Mouse (Mus musculus): ENCODE results near the gene Arhgef28.

GRCm38 (mm10) chr13:98121124-98121470 lies 85.1 kb downstream of the Arhgef28 start:
- TF ChIP-seq CHD1 (IDR thresholded peaks at IDR 0.05; ENCODE audit: low read depth, low read length), result no peak
- no peak for TF ChIP-seq ZNF384 (IDR thresholded peaks at IDR 0.05; ENCODE audit: low read depth, low read length)
- TF ChIP-seq POLR2A (IDR thresholded peaks at IDR 0.05; ENCODE audit: control insufficient read depth in 1 of 2, insufficient read depth in 1 of 2, low read depth in 1 of 2, low read length in 2 of 2, poor library complexity in 1 of 2), result no peak
- TF ChIP-seq TAL1 (IDR thresholded peaks at IDR 0.05; ENCODE audit: low read length), result no peak
- TF ChIP-seq UBTF (IDR thresholded peaks at IDR 0.05; ENCODE audit: borderline replicate concordance, insufficient read depth, low read depth, low read length), result no peak
- no peak for TF ChIP-seq ETS1 (IDR thresholded peaks at IDR 0.05; ENCODE audit: low read depth, low read length)
- TF ChIP-seq CTCF (IDR thresholded peaks at IDR 0.05 in 2 of 3, conservative IDR thresholded peaks at IDR 0.05 in 1 of 3; ENCODE audit: control insufficient read depth in 1 of 3, insufficient read depth in 1 of 3, low read depth in 2 of 3, low read length in 3 of 3, poor library complexity in 1 of 3, severe bottlenecking in 1 of 3), result no peak
- no peak for TF ChIP-seq EP300 (IDR thresholded peaks at IDR 0.05; ENCODE audit: low read depth in 1 of 2, low read length in 2 of 2)
- TF ChIP-seq RCOR1 (IDR thresholded peaks at IDR 0.05; ENCODE audit: low read depth, low read length), result no peak
- TF ChIP-seq MAFK (IDR thresholded peaks at IDR 0.05; ENCODE audit: borderline replicate concordance, low read depth, low read length), result no peak
